Mouse (Mus musculus) brain, embryonic 18.5 days (tissue): Measurements from ENCODE around the gene Fam72a.

Experiments
- DNase-seq: peaks from one replicate; pipeline ENCODE4 v3.0.0-alpha.2; 2012; ENCODE audit warnings: low read depth, low spot score

The Fam72a gene

DNA sequence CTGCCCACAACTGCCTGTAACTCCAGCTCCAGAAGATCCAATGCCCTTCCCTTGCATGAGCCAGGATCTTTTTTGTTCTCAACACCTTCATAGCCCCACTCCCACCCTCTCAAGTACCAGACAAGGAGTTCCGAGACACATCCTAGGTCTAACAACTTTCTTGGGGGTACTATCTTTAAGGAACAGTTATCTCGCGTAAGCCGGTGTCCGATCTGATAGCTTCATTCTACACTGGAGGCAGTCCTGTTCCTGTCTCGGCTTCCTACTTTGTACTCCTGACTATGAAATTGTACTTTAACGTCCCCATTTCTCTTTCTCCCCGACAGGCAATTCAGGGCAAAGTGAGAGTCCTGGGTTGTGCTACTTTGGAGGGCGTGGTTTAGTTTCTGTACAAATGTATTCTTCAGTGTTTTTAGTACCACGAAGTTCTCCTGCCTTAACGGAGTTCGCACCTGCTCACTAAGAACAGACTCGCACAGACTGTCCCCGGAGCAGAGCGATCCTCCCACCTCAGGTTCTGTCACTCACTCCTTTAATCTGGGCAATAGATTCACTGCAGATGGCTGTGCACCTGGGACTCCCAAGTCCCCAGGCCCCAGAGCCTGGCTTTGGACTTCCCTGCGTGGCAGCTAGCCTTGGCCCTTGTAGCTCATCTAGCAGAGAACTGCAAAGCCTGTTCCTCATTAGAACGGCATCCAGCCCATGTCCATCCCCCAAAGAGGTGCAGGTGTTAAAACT is 51.4 kb downstream of the Fam72a start:
- no peak for DNase-seq

DNA sequence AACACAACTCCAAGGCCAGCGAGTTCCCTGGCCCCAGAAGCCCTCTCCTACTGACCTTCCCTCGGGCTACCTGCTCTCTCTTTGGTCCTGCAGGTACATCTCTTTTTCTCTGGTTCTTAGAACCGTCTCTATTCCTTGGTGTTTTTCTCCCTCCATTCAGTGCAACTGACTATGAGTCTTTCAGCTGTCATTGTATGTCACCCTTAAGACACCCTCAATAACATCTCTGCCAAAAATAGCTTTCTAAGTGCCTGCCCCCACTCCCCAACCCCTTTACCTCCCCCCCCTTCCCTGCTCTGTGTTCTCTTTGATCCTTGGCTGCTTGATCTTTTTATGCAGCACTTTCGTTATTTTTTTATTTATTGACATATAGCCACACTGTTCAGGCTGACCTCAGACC is 52.7 kb downstream of the Fam72a start:
- DNase-seq: no peak

DNA sequence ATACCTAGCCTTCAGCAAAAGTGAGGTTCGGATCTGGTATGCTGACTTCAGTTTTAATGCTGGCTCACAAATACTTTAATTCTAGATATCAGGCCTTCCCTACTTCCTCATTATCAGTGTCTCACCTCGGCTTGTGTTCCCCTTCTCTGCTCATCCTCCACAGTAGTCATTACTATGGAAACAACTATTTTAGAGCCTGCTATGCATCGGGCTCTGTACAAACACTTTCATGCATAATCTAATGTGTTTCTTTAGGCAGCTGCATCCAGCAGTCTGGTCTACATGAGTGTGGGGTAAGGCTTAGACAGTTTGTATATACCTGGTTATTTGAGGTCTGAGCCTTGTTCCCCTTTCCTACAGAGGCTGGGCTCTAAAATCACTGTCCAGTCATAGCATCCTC is 55.9 kb downstream of the Fam72a start:
- no peak for DNase-seq

DNA sequence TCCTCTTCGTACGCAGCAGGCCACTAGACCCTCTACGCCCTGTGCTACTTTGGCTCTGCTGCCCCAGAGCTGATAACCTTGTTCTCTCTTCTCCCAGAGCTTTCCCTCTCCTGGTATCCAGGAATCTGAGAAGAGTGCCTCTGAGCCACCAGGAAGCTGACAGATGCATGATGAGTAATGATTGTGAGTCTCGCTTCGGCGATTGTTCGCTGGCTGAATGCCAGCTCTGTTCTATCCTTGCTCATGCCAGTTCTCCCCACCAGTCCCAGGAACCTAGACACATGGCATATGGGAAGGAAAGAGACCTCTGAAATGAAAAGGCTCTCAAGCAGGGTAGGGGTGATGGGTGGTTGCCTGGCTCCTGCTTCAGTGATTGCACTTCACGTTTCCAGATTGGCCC is 59.1 kb downstream of the Fam72a start:
- no peak for DNase-seq
